Mouse (Mus musculus) neural tube, embryonic 13.5 days (tissue): ENCODE data around the gene G2e3. TPM values are rescaled to one million over a fixed set of nuclear protein-coding genes. Genes with fewer than 3 reads are reported as not detected.

Source experiments
- ATAC-seq: fragments of 200-750 bp; cut with Nextera tagmentation; 2 replicates; pipeline ENCODE4 v1.8.0; 2017; ENCODE audit warnings: low read depth, mild to moderate bottlenecking, moderate TSS enrichment, moderate library complexity
- H3K27ac ChIP-seq: fragments of 300-500 bp; sonication (generic); replicated peaks from 2 replicates; pipeline ENCODE4 v1.5.1; 2015; ENCODE audit warnings: moderate library complexity, mild to moderate bottlenecking, inconsistent platforms
- H3K27me3 ChIP-seq: fragments of 300-500 bp; sonication (generic); 2 replicates; pipeline ENCODE4 v1.6.1; 2015; ENCODE audit warnings: mild to moderate bottlenecking, inconsistent platforms
- H3K36me3 ChIP-seq: fragments of 300-500 bp; sonication (generic); 2 replicates; pipeline ENCODE4 v1.6.1; 2015; ENCODE audit warnings: mild to moderate bottlenecking, inconsistent platforms
- H3K4me1 ChIP-seq: fragments of 300-500 bp; sonication (generic); replicated peaks from 2 replicates; pipeline ENCODE4 v1.6.1; 2015; ENCODE audit warnings: inconsistent platforms
- H3K4me2 ChIP-seq: fragments of 300-500 bp; sonication (generic); 2 replicates; pipeline ENCODE4 v1.6.1; 2015; ENCODE audit warnings: inconsistent platforms, mild to moderate bottlenecking, moderate library complexity
- H3K4me3 ChIP-seq: fragments of 300-500 bp; sonication (generic); 2 replicates; pipeline ENCODE4 v1.5.1; 2015; ENCODE audit warnings: mild to moderate bottlenecking, inconsistent platforms
- H3K9ac ChIP-seq: fragments of 300-500 bp; sonication (generic); 2 replicates; pipeline ENCODE4 v1.6.1; 2015; ENCODE audit warnings: moderate library complexity, mild to moderate bottlenecking, inconsistent platforms
- H3K9me3 ChIP-seq: fragments of 300-500 bp; sonication (generic); 2 replicates; pipeline ENCODE4 v1.6.1; 2016; ENCODE audit warnings: inconsistent platforms
- WGBS: fragments of 180-500 bp; shearing (Covaris S2); methylation state at CpG from one replicate; pipeline ENCODE4 v1.1.7; 2015; 5-methylcytosine and 5-hydroxymethylcytosine counted together
- polyA plus RNA-seq: library from polyadenylated mRNA; unstranded; fragments of >200 nt; fragmentation: Nextera tagmentation; extraction: Ambion mirVana; gene quantifications from 2 replicates; pipeline ENCODE4 v1.2.1, GENCODE M21; 2015

G2e3 gene
- polyA plus RNA-seq, 1 experiment from 2014 or later: 18.0 TPM

- no peak for ATAC-seq
- H3K27ac ChIP-seq: no peak overlapping the region
- 96% methylated on average over 6 of the region's 6 CpGs for WGBS
- H3K9me3 ChIP-seq: no peaks in the 10 kb centered on the region
- H3K4me3 ChIP-seq: no peak overlapping the region
- H3K9ac ChIP-seq: no peak overlapping the region
- peaks cover 67% of the 10 kb centered on the region for H3K36me3 ChIP-seq
- H3K4me1 ChIP-seq: no peaks in the 10 kb centered on the region
- no peak overlapping the region for H3K4me2 ChIP-seq
- H3K27me3 ChIP-seq: no peaks in the 10 kb centered on the region
Measured at GRCm38 (mm10) chr12:51399871-51400270, 52.0 kb downstream of the G2e3 start.

DNA sequence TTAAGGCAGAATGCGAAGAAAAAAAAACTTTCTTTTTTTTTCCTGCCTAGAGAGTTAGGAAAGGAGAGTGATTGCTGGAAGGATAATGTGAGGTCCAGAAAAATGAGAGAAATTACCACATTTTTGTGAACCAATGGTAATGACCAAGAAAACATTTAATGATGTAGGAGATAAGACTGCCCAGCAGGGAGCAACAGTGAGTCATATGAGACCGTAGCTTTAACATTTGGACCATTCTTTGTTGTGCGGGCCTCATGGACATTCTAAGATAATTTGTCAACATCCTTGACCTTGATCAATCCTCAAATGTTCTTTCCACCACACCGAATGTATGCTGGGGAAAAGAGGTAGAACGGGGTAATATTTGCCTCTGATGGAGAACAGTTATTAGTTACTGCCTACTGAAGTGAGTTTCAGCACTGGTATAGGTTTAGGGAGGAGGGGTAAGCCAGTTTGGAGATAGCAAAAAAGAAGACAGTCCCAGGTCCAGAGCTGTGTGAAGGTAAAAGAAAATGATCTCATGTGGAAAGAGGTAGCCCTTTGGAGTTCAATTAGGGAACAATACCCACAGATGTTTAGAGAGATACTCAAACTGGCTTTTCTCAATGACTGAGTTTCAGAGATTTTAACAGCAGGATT is 54.3 kb downstream of the G2e3 start:
- H3K4me2 ChIP-seq: no peak overlapping the region
- H3K9me3 ChIP-seq: no peaks in the 10 kb centered on the region
- no peaks in the 10 kb centered on the region for H3K4me1 ChIP-seq
- H3K36me3 ChIP-seq: peaks cover 63% of the 10 kb centered on the region
- no peak for ATAC-seq
- no peak overlapping the region for H3K4me3 ChIP-seq
- no peak overlapping the region for H3K9ac ChIP-seq
- 70% methylated on average over 5 of the region's 5 CpGs for WGBS
- no peak overlapping the region for H3K27ac ChIP-seq
- no peaks in the 10 kb centered on the region for H3K27me3 ChIP-seq

- H3K27ac ChIP-seq: no peak overlapping the region
- H3K36me3 ChIP-seq: peaks cover 60% of the 10 kb centered on the region
- H3K4me3 ChIP-seq: no peak overlapping the region
- WGBS: 59% methylated on average over 4 of the region's 4 CpGs
- no peaks in the 10 kb centered on the region for H3K9me3 ChIP-seq
- no peak for ATAC-seq
- H3K27me3 ChIP-seq: no peaks in the 10 kb centered on the region
- no peak overlapping the region for H3K4me2 ChIP-seq
- H3K4me1 ChIP-seq: no peaks in the 10 kb centered on the region
- H3K9ac ChIP-seq: no peak overlapping the region
Measured at GRCm38 (mm10) chr12:51403987-51404586, 56.2 kb downstream of the G2e3 start.

- H3K4me3 ChIP-seq: no peak overlapping the region
- H3K9ac ChIP-seq: no peak overlapping the region
- no peak overlapping the region for H3K27ac ChIP-seq
- no peak for ATAC-seq
- 92% methylated on average over 4 of the region's 4 CpGs for WGBS
- peaks cover 55% of the 10 kb centered on the region for H3K36me3 ChIP-seq
- no peaks in the 10 kb centered on the region for H3K4me1 ChIP-seq
- H3K9me3 ChIP-seq: no peaks in the 10 kb centered on the region
- H3K4me2 ChIP-seq: no peak overlapping the region
- H3K27me3 ChIP-seq: no peaks in the 10 kb centered on the region
Measured at GRCm38 (mm10) chr12:51411362-51411761, 63.5 kb downstream of the G2e3 start.

Other genes starting within 250 kb of the G2e3 start
- 77.2 and 77.5 TPM in 2 replicates for gene Scfd1, start 29.4 kb downstream of the G2e3 start, polyA plus RNA-seq
- gene Coch, start 245.3 kb downstream of the G2e3 start, polyA plus RNA-seq: 8.6 and 11.5 TPM in 2 replicates